Mouse (Mus musculus): ENCODE results near the gene Nckap5l. TPM values are rescaled to one million over a fixed set of nuclear protein-coding genes. Genes with fewer than 3 reads are reported as not detected.

Gene Nckap5l
- total and polyA plus RNA-seq, 3 experiments = 0.75 to 6.6 (median 0.89) TPM

GRCm38 (mm10) chr15:99376240-99376639 lies 81.3 kb downstream of the Nckap5l start:
- peaks cover 5% of the 10 kb centered on the region for H3K9me3 ChIP-seq (replicated peaks; ENCODE audit: low read length)
- H3K9ac ChIP-seq (ENCODE audit: insufficient read depth, low read depth) = no peak overlapping the region
- no peak overlapping the region for H3K4me2 ChIP-seq (ENCODE audit: insufficient read depth, low read depth, poor library complexity, severe bottlenecking)
- no peak for DNase-seq (ENCODE audit: extremely low read depth)
- no peaks in the 10 kb centered on the region for H3K36me3 ChIP-seq (replicated peaks in 1 of 2; ENCODE audit: control insufficient read depth in 1 of 2, insufficient read depth in 1 of 2, low read length in 1 of 2)
- peaks cover 5 to 9% of the 10 kb centered on the region in 2 experiments for H3K4me1 ChIP-seq (ENCODE audit: control insufficient read depth in 1 of 2, insufficient read depth in 2 of 2)
- dilution Hi-C loops (cut with MboI; ENCODE audit: extremely low pct_ligation_motif_present, extremely low pct_unique_long_range_greater_than_20kb, low sequenced_read_pairs) (no loop called here), in situ Hi-C loops (cut with MboI; ENCODE audit: low pct_ligation_motif_present, low pct_unique_long_range_greater_than_20kb, low sequenced_read_pairs) (loop anchor here (10.0 kb wide), 1 partner anchor 61 kb away; no protein-coding TSS in a partner anchor)
- H3K27ac ChIP-seq (ENCODE audit: insufficient read depth, low read depth) = no peak overlapping the region
- no peak for TF ChIP-seq NELFE (IDR thresholded peaks at IDR 0.05; ENCODE audit: low read depth, low read length)
- no peak for TF ChIP-seq UBTF (IDR thresholded peaks at IDR 0.05; ENCODE audit: low read depth, low read length)
- TF ChIP-seq TBP (conservative IDR thresholded peaks at IDR 0.05; ENCODE audit: low read depth, low read length) = no peak
- no peak for TF ChIP-seq MAFK (IDR thresholded peaks at IDR 0.05; ENCODE audit: insufficient replicate concordance, low read length)
- TF ChIP-seq NRF1 (IDR thresholded peaks at IDR 0.05; ENCODE audit: low read depth, low read length) = no peak
- TF ChIP-seq CTCF (conservative IDR thresholded peaks at IDR 0.05 in 1 of 2, IDR thresholded peaks at IDR 0.05 in 1 of 2; ENCODE audit: low read depth in 2 of 2, low read length in 2 of 2) = no peak
- TF ChIP-seq MXI1 (IDR thresholded peaks at IDR 0.05; ENCODE audit: low read depth, low read length) = no peak
- TF ChIP-seq RAD21 (IDR thresholded peaks at IDR 0.05; ENCODE audit: low read depth, low read length) = no peak
- no peak for TF ChIP-seq CHD2 (IDR thresholded peaks at IDR 0.05; ENCODE audit: low read length)
- no peak for TF ChIP-seq MYC (IDR thresholded peaks at IDR 0.05; ENCODE audit: low read depth, low read length)
- no peak overlapping the region for H3K4me3 ChIP-seq (replicated peaks in 1 of 3; ENCODE audit: low read depth in 2 of 3, low read length in 2 of 3, poor library complexity in 1 of 3)
- H3K79me2 ChIP-seq (replicated peaks; ENCODE audit: control insufficient read depth, extremely low read depth, insufficient read depth, poor library complexity, severe bottlenecking) = no peaks in the 10 kb centered on the region
- H3K27me3 ChIP-seq (replicated peaks) = peaks cover 6% of the 10 kb centered on the region

- in situ Hi-C loops (cut with MboI; ENCODE audit: low pct_ligation_motif_present, low pct_unique_long_range_greater_than_20kb, low sequenced_read_pairs) (loop anchor here (10.0 kb wide), 1 partner anchor 61 kb away; no protein-coding TSS in a partner anchor), dilution Hi-C loops (cut with MboI; ENCODE audit: extremely low pct_ligation_motif_present, extremely low pct_unique_long_range_greater_than_20kb, low sequenced_read_pairs) (no loop called here)
- Histone ChIP-seq H3K36me3 (replicated peaks in 1 of 2; ENCODE audit: control insufficient read depth in 1 of 2, insufficient read depth in 1 of 2, low read length in 1 of 2) (no peaks in the 10 kb centered on the region), H3K4me2 (ENCODE audit: insufficient read depth, low read depth, poor library complexity, severe bottlenecking) (no peak overlapping the region), H3K9ac (ENCODE audit: insufficient read depth, low read depth) (no peak overlapping the region), H3K4me3 (replicated peaks in 1 of 3; ENCODE audit: low read depth in 2 of 3, low read length in 2 of 3, poor library complexity in 1 of 3) (no peak overlapping the region), H3K9me3 (replicated peaks; ENCODE audit: low read length) (peaks cover 5% of the 10 kb centered on the region), H3K27me3 (replicated peaks) (peaks cover 8% of the 10 kb centered on the region), H3K4me1 (ENCODE audit: control insufficient read depth in 1 of 2, insufficient read depth in 2 of 2) (peaks cover under 1 to 9% of the 10 kb centered on the region in 2 experiments; a peak in 3 of 4 replicates), H3K27ac (ENCODE audit: insufficient read depth, low read depth) (no peak overlapping the region), H3K79me2 (replicated peaks; ENCODE audit: control insufficient read depth, extremely low read depth, insufficient read depth, poor library complexity, severe bottlenecking) (no peaks in the 10 kb centered on the region)
- TF ChIP-seq CTCF (conservative IDR thresholded peaks at IDR 0.05 in 1 of 2, IDR thresholded peaks at IDR 0.05 in 1 of 2; ENCODE audit: low read depth in 2 of 2, low read length in 2 of 2) (no peak), CHD2 (IDR thresholded peaks at IDR 0.05; ENCODE audit: low read length) (no peak), MAX (IDR thresholded peaks at IDR 0.05; ENCODE audit: low read length) (no peak), JUN (IDR thresholded peaks at IDR 0.05; ENCODE audit: insufficient read depth, low read depth, low read length) (no peak), NELFE (IDR thresholded peaks at IDR 0.05; ENCODE audit: low read depth, low read length) (no peak), IRF4 (IDR thresholded peaks at IDR 0.05; ENCODE audit: low read depth, low read length) (no peak), MAFK (IDR thresholded peaks at IDR 0.05; ENCODE audit: insufficient replicate concordance, low read length) (no peak), POLR2AphosphoS2 (IDR thresholded peaks at IDR 0.05; ENCODE audit: low read depth, low read length) (no peak), MAZ (IDR thresholded peaks at IDR 0.05; ENCODE audit: low read depth, low read length) (no peak), MYC (IDR thresholded peaks at IDR 0.05; ENCODE audit: low read depth, low read length) (no peak), TCF12 (IDR thresholded peaks at IDR 0.05; ENCODE audit: low read depth, low read length) (no peak), TBP (conservative IDR thresholded peaks at IDR 0.05; ENCODE audit: low read depth, low read length) (no peak), EP300 (IDR thresholded peaks at IDR 0.05; ENCODE audit: low read length) (no peak), NRF1 (IDR thresholded peaks at IDR 0.05; ENCODE audit: low read depth, low read length) (no peak), SIN3A (IDR thresholded peaks at IDR 0.05; ENCODE audit: low read length) (no peak), SMC3 (IDR thresholded peaks at IDR 0.05; ENCODE audit: low read depth, low read length) (no peak), MXI1 (IDR thresholded peaks at IDR 0.05; ENCODE audit: low read depth, low read length) (no peak), USF2 (conservative IDR thresholded peaks at IDR 0.05; ENCODE audit: low read depth, low read length) (no peak), E2F4 (IDR thresholded peaks at IDR 0.05; ENCODE audit: insufficient replicate concordance, low read depth, low read length) (no peak), PAX5 (IDR thresholded peaks at IDR 0.05; ENCODE audit: low read length) (no peak)
- no peak for DNase-seq (ENCODE audit: extremely low read depth)
These were observed 82.0 kb downstream of the Nckap5l start for GRCm38 (mm10) chr15:99375581-99375980.
